Mouse (Mus musculus) hindbrain, postnatal 0 days (tissue): Measurements from ENCODE around the gene Insm1. TPM values are rescaled to one million over a fixed set of nuclear protein-coding genes. Genes with fewer than 3 reads are reported as not detected.

ENCODE experiments used
- ATAC-seq: fragments of 200-750 bp; cut with Nextera tagmentation; 2 replicates; pipeline ENCODE4 v1.8.0; 2017; ENCODE audit warnings: mild to moderate bottlenecking, moderate TSS enrichment, moderate library complexity
- DNase-seq: peaks from one replicate; pipeline ENCODE4 v3.0.0-alpha.2; 2015; ENCODE audit warnings: low spot score
- H3K27ac ChIP-seq: fragments of 300-500 bp; sonication (generic); 2 replicates; pipeline ENCODE4 v1.5.1; 2014; ENCODE audit warnings: mild to moderate bottlenecking
- H3K27me3 ChIP-seq: fragments of 300-500 bp; sonication (generic); 2 replicates; pipeline ENCODE4 v1.6.1; 2014; ENCODE audit warnings: low read length, mixed read lengths; ENCODE audit not compliant: insufficient read depth
- H3K36me3 ChIP-seq: fragments of 300-500 bp; sonication (generic); 2 replicates; pipeline ENCODE4 v1.6.1; 2014; ENCODE audit warnings: low read length, mixed read lengths; ENCODE audit not compliant: insufficient read depth
- H3K4me1 ChIP-seq: fragments of 300-500 bp; sonication (generic); 2 replicates; pipeline ENCODE4 v1.6.1; 2014; ENCODE audit warnings: antibody characterized with exemption, low read length, mixed read lengths; ENCODE audit not compliant: insufficient read depth
- H3K4me2 ChIP-seq: fragments of 300-500 bp; sonication (generic); 2 replicates; pipeline ENCODE4 v1.6.1; 2014; ENCODE audit warnings: low read depth, mild to moderate bottlenecking, low read length, moderate library complexity, mixed read lengths
- H3K4me3 ChIP-seq: fragments of 300-500 bp; sonication (generic); 2 replicates; pipeline ENCODE4 v1.5.1; 2014; ENCODE audit warnings: low read length
- H3K9ac ChIP-seq: fragments of 300-500 bp; sonication (generic); replicated peaks from 2 replicates; pipeline ENCODE4 v1.6.1; 2014; ENCODE audit warnings: mild to moderate bottlenecking, low read length, moderate library complexity, mixed read lengths
- H3K9me3 ChIP-seq: fragments of 300-500 bp; sonication (generic); 2 replicates; pipeline ENCODE4 v1.6.1; 2016; ENCODE audit warnings: low read length, mixed read lengths
- CTCF ChIP-seq: IDR thresholded peaks from 2 replicates; pipeline ENCODE4 v1.5.1; 2016; ENCODE audit warnings: antibody characterized with exemption, control low read depth, low read depth
- WGBS: fragments of 180-500 bp; shearing (Covaris S2); extraction: QIAGEN DNeasy Blood & Tissue Kit; methylation state at CpG from one replicate; pipeline ENCODE4 v1.1.7; 2014; 5-methylcytosine and 5-hydroxymethylcytosine counted together
- polyA plus RNA-seq: library from polyadenylated mRNA; unstranded; fragments of >200 nt; fragmentation: Nextera tagmentation; extraction: Ambion mirVana; gene quantifications from 2 replicates; pipeline ENCODE4 v1.2.1, GENCODE M21; 2015
- total RNA-seq: library from RNA; depleted of rRNA; stranded (reverse); fragments of >200 nt; gene quantifications from 2 replicates; pipeline ENCODE4 v1.2.3, GENCODE M21; 2014

The Insm1 gene
- total and polyA plus RNA-seq, 2 experiments from 2014 or later = 4.2 to 44.0 TPM

GRCm38 (mm10) chr2:146261146-146261545 lies 39.4 kb downstream of the Insm1 start:
- H3K27ac ChIP-seq = peak overlapping the region; percentile 1; the same call in 1 of the 2 replicates
- no peak for ATAC-seq

GRCm38 (mm10) chr2:146262215-146262614 lies 40.5 kb downstream of the Insm1 start:
- Histone ChIP-seq H3K36me3 (no peaks in the 10 kb centered on the region), H3K4me2 (no peak overlapping the region), H3K9ac (no peak overlapping the region), H3K4me1 (peaks cover 15% of the 10 kb centered on the region; the same call in 1 of the 2 replicates), H3K9me3 (no peaks in the 10 kb centered on the region), H3K4me3 (no peak overlapping the region), H3K27me3 (no peaks in the 10 kb centered on the region), H3K27ac (peak overlapping the region; percentile 28; the same call in 1 of the 2 replicates)
- peak; percentile 78 for DNase-seq
- ATAC-seq = peak; percentile 89
- 14% methylated on average over 10 of the region's 10 CpGs for WGBS
- TF ChIP-seq CTCF = no peak

More at GRCm38 (mm10) chr2:146261146-146261545, 39.4 kb downstream of the Insm1 start:
- H3K9ac ChIP-seq = no peak overlapping the region
- no peak overlapping the region for H3K4me2 ChIP-seq
- WGBS = 62% methylated on average over 4 of the region's 4 CpGs
- no peak overlapping the region for H3K4me3 ChIP-seq
- TF ChIP-seq CTCF = no peak
- H3K4me1 ChIP-seq = peaks cover 17% of the 10 kb centered on the region; the same call in 1 of the 2 replicates
- H3K36me3 ChIP-seq = no peaks in the 10 kb centered on the region
- no peaks in the 10 kb centered on the region for H3K9me3 ChIP-seq
- H3K27me3 ChIP-seq = no peaks in the 10 kb centered on the region
- no peak for DNase-seq

- DNase-seq = no peak
- Histone ChIP-seq H3K4me1 (peaks cover 15% of the 10 kb centered on the region; the same call in 1 of the 2 replicates), H3K27me3 (no peaks in the 10 kb centered on the region), H3K9ac (no peak overlapping the region), H3K4me3 (no peak overlapping the region), H3K27ac (no peak overlapping the region), H3K36me3 (no peaks in the 10 kb centered on the region), H3K9me3 (no peaks in the 10 kb centered on the region), H3K4me2 (no peak overlapping the region)
- no peak for ATAC-seq
- TF ChIP-seq CTCF = no peak
These were observed 41.2 kb downstream of the Insm1 start for GRCm38 (mm10) chr2:146262966-146263365.

GRCm38 (mm10) chr2:146265045-146265444 lies 43.3 kb downstream of the Insm1 start:
- no peaks in the 10 kb centered on the region for H3K9me3 ChIP-seq
- no peak overlapping the region for H3K4me2 ChIP-seq
- H3K4me1 ChIP-seq = peaks cover 15% of the 10 kb centered on the region; the same call in 1 of the 2 replicates
- H3K9ac ChIP-seq = no peak overlapping the region
- no peak overlapping the region for H3K4me3 ChIP-seq
- TF ChIP-seq CTCF = no peak
- H3K27me3 ChIP-seq = no peaks in the 10 kb centered on the region
- ATAC-seq (no peak), DNase-seq (peak; percentile 29)
- WGBS = 69% methylated on average over 4 of the region's 4 CpGs
- H3K36me3 ChIP-seq = no peaks in the 10 kb centered on the region
- H3K27ac ChIP-seq = no peak overlapping the region

- ATAC-seq (no peak), DNase-seq (no peak)
- H3K9me3 ChIP-seq = no peaks in the 10 kb centered on the region
- H3K27ac ChIP-seq = no peak overlapping the region
- TF ChIP-seq CTCF = no peak
- H3K9ac ChIP-seq = no peak overlapping the region
- no peak overlapping the region for H3K4me2 ChIP-seq
- no peaks in the 10 kb centered on the region for H3K36me3 ChIP-seq
- H3K4me3 ChIP-seq = no peak overlapping the region
- 72% methylated on average over 3 of the region's 3 CpGs for WGBS
- peaks cover 14% of the 10 kb centered on the region; the same call in 1 of the 2 replicates for H3K4me1 ChIP-seq
- no peaks in the 10 kb centered on the region for H3K27me3 ChIP-seq
These were observed 44.8 kb downstream of the Insm1 start for GRCm38 (mm10) chr2:146266539-146266938.
